Mouse (Mus musculus) heart, embryonic 12.5 days (tissue): ENCODE measurements at regions not wholly inside any gene's neighbourhood (a gene's known extent, or its start where the extent isn't known, plus 50 kb on each side); places are given as distances from the start of the nearest gene placed in this dataset.

Experiments
- ATAC-seq: fragments of 200-750 bp; cut with Nextera tagmentation; 2 replicates; pipeline ENCODE4 v1.8.0; 2017; ENCODE audit warnings: moderate TSS enrichment, moderate library complexity; ENCODE audit not compliant: insufficient number of reproducible peaks, low FRiP score
- H3K27ac ChIP-seq: fragments of 300-500 bp; sonication (generic); 2 replicates; pipeline ENCODE4 v1.5.1; 2016; ENCODE audit warnings: mild to moderate bottlenecking, moderate library complexity; ENCODE audit not compliant: poor library complexity, severe bottlenecking
- H3K27me3 ChIP-seq: fragments of 300-500 bp; sonication (generic); replicated peaks from 2 replicates; pipeline ENCODE4 v1.6.1; 2016; ENCODE audit warnings: mild to moderate bottlenecking, moderate library complexity
- H3K36me3 ChIP-seq: fragments of 300-500 bp; sonication (generic); 2 replicates; pipeline ENCODE4 v1.6.1; 2016; ENCODE audit warnings: mild to moderate bottlenecking, moderate library complexity
- H3K4me1 ChIP-seq: fragments of 300-500 bp; sonication (generic); replicated peaks from 2 replicates; pipeline ENCODE4 v1.6.1; 2016; ENCODE audit warnings: mild to moderate bottlenecking
- H3K4me2 ChIP-seq: fragments of 300-500 bp; sonication (generic); 2 replicates; pipeline ENCODE4 v1.6.1; 2016; ENCODE audit warnings: mild to moderate bottlenecking, moderate library complexity
- H3K4me3 ChIP-seq: fragments of 300-500 bp; sonication (generic); 2 replicates; pipeline ENCODE4 v1.5.1; 2016; ENCODE audit warnings: mild to moderate bottlenecking
- H3K9ac ChIP-seq: fragments of 300-500 bp; sonication (generic); 2 replicates; pipeline ENCODE4 v1.6.1; 2016; ENCODE audit warnings: mild to moderate bottlenecking, moderate library complexity
- H3K9me3 ChIP-seq: fragments of 300-500 bp; sonication (generic); replicated peaks from 2 replicates; pipeline ENCODE4 v1.6.1; 2016; ENCODE audit warnings: mild to moderate bottlenecking, moderate library complexity
- WGBS: fragments of 180-500 bp; shearing (Covaris S2); methylation state at CpG from one replicate; pipeline ENCODE4 v1.1.7; 2016; 5-methylcytosine and 5-hydroxymethylcytosine counted together

DNA sequence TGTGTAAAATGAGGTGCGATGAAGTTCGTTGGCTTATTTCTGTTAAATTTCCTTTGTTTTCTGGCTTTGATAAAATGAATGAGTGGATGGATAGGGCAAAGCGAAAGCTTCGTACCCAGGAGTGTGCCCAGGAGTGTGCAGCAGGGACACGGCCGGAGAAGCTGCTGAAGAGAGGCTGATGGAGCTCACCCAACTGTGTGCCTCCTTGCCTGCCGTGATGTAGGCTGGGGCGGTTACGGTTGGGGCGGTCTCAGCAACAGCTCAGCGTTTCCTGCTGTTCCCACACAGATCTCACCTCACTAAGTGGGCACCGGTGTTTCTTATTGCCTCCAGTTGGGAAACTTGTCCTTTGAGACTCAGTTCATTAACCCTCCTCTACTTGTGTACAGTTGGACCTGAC lies 208.2 kb upstream of the Ttc29 start:
- no peaks in the 10 kb centered on the region for H3K36me3 ChIP-seq
- no peaks in the 10 kb centered on the region for H3K9me3 ChIP-seq
- H3K27me3 ChIP-seq = no peaks in the 10 kb centered on the region
- no peak overlapping the region for H3K9ac ChIP-seq
- no peak; the same call in 1 of the 2 replicates for ATAC-seq
- H3K4me1 ChIP-seq = peaks cover 12% of the 10 kb centered on the region
- no peak overlapping the region for H3K27ac ChIP-seq
- H3K4me3 ChIP-seq = no peak overlapping the region
- no peak overlapping the region for H3K4me2 ChIP-seq
- WGBS = 77% methylated on average over 12 of the region's 12 CpGs

- Histone ChIP-seq H3K36me3 (no peaks in the 10 kb centered on the region), H3K4me2 (no peak overlapping the region), H3K4me1 (no peaks in the 10 kb centered on the region), H3K9me3 (no peaks in the 10 kb centered on the region), H3K9ac (no peak overlapping the region), H3K27ac (no peak overlapping the region), H3K27me3 (no peaks in the 10 kb centered on the region), H3K4me3 (no peak overlapping the region)
- ATAC-seq = no peak
Observed at GRCm38 (mm10) chr8:78013101-78013500, 200.0 kb upstream of the Ttc29 start.

DNA sequence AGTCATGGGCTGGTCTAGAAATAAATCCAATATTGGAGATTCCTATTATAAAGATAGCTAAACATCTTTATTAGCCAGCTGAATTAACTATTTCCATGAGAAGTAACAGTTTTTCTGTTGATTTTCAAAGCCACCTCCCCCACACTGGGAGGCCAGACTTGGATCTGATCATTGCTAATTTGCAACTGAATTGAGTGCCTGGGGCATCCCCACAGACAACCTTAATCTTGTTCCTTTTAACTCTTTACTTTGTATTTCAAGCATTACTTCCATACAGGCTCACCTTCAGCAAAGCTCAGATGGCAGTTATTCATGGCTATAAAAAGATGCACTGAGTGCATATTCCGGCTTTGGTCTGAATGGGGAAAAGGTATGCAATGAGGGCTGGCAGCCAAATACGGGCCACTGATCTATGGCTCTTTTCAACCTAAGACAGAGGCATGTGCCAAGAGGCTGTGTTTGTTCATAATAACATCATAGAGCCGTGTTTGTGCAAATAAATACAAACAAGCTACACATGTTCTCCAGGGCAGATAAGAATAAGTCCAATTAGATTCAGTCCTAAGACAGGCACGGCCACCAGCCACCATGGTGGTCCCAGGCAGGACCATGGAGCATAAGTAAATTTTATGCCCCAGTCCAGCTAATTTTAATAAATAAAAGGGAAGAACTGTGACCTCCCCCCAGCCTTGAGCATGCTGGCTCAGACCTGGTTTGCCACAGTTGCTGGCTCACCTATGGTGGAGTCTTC lies 194.5 kb upstream of the Ttc29 start:
- no peak for ATAC-seq
- H3K27ac ChIP-seq = no peak overlapping the region
- 72% methylated on average over 4 of the region's 4 CpGs for WGBS

GRCm38 (mm10) chr8:78021473-78021872 lies 191.6 kb upstream of the Ttc29 start:
- WGBS = 31% methylated on average over 2 of the region's 2 CpGs

More for the DNA sequence above, 194.5 kb upstream of the Ttc29 start:
- Histone ChIP-seq H3K4me1 (peaks cover 8% of the 10 kb centered on the region), H3K9me3 (no peaks in the 10 kb centered on the region), H3K36me3 (no peaks in the 10 kb centered on the region), H3K27me3 (no peaks in the 10 kb centered on the region), H3K9ac (no peak overlapping the region), H3K4me3 (no peak overlapping the region), H3K4me2 (no peak overlapping the region)

DNA sequence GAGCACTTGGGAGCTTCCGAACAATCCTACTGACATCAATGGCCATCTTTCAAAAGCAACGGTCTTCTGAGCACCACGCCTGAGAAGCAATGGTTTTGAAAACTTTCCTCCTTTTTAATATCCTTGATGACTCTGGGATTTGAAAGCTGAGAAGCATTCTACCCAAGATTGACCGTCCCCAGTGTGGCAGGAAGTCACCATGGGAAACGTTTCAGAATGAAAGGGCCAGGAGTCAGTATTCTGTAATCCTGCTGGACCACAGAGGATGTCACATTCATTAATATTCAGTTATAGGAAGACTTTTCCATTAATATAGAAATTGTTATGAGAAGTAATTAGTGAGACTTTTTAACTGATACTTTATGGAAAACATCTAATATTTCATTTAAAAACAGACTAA lies 190.1 kb upstream of the Ttc29 start:
- Histone ChIP-seq H3K9ac (no peak overlapping the region), H3K4me2 (no peak overlapping the region), H3K4me1 (peaks cover 22% of the 10 kb centered on the region), H3K27ac (0 out of 2 replicates have a peak overlapping the region, but pooled peaks have one; percentile 6), H3K4me3 (no peak overlapping the region), H3K36me3 (no peaks in the 10 kb centered on the region), H3K9me3 (no peaks in the 10 kb centered on the region), H3K27me3 (no peaks in the 10 kb centered on the region)
- WGBS = 70% methylated on average over 5 of the region's 5 CpGs
- ATAC-seq = no peak

More at GRCm38 (mm10) chr8:78021473-78021872, 191.6 kb upstream of the Ttc29 start:
- Histone ChIP-seq H3K4me1 (peaks cover 22% of the 10 kb centered on the region), H3K36me3 (no peaks in the 10 kb centered on the region), H3K4me2 (no peak overlapping the region), H3K9ac (no peak overlapping the region), H3K9me3 (no peaks in the 10 kb centered on the region), H3K27ac (peak overlapping the region; percentile 38; the same call in 1 of the 2 replicates), H3K27me3 (no peaks in the 10 kb centered on the region), H3K4me3 (no peak overlapping the region)
- ATAC-seq = no peak

- H3K4me2 ChIP-seq = no peak overlapping the region
Observed at GRCm38 (mm10) chr8:78023467-78023866, 189.6 kb upstream of the Ttc29 start.

DNA sequence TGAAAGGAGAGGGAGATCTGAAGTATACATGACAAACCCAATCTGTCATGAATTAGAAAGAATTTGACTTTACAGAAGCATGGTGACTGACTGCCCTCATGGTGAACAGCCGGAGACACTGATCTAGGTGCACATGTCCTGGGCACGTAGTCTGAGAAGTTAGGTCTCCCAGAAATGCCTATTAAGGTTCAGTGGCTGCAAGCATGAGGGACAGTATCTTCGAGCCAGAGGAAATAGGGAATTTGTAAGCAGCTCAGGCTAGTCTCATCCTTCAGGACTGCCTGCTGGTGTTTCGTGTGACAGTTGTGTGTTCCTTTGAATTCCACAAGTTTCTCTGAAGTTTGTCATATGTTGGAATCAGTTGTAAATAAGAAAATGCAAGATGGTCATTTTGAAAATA lies 189.2 kb upstream of the Ttc29 start:
- 60% methylated on average over 4 of the region's 4 CpGs for WGBS
- Histone ChIP-seq H3K4me3 (no peak overlapping the region), H3K4me2 (no peak overlapping the region), H3K27me3 (no peaks in the 10 kb centered on the region), H3K27ac (peak overlapping the region; percentile 77), H3K9me3 (no peaks in the 10 kb centered on the region), H3K36me3 (no peaks in the 10 kb centered on the region), H3K9ac (no peak overlapping the region), H3K4me1 (peaks cover 18% of the 10 kb centered on the region)
- no peak for ATAC-seq

More at GRCm38 (mm10) chr8:78023467-78023866, 189.6 kb upstream of the Ttc29 start:
- Histone ChIP-seq H3K27ac (peak overlapping the region; percentile 77), H3K9ac (no peak overlapping the region), H3K4me3 (no peak overlapping the region), H3K4me1 (peaks cover 21% of the 10 kb centered on the region), H3K27me3 (no peaks in the 10 kb centered on the region), H3K36me3 (no peaks in the 10 kb centered on the region), H3K9me3 (no peaks in the 10 kb centered on the region)
- WGBS = 35% methylated on average over 7 of the region's 7 CpGs
- ATAC-seq = peak; percentile 36; the same call in 1 of the 2 replicates

DNA sequence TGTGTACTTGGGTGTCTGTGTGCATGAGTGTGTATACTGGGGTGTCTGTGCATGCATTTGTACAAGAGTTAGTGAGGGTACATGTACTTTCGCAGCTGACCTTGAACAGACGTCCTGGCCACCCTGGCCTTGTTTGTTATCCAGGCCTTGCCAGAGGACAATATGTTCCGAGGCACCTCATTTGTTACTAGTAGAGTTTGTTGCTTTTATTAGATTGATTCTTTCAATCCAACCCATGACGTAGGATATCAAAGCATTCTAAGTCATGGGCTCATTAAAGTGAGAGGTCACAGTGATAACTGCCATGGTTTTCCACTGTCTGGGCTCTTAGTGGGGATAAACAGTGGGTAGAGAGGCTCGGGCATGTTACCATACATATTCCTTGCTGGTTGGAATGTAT lies 188.1 kb upstream of the Ttc29 start:
- Histone ChIP-seq H3K27me3 (no peaks in the 10 kb centered on the region), H3K9me3 (no peaks in the 10 kb centered on the region), H3K4me3 (no peak overlapping the region), H3K27ac (no peak overlapping the region), H3K9ac (no peak overlapping the region), H3K4me2 (no peak overlapping the region), H3K4me1 (peaks cover 18% of the 10 kb centered on the region), H3K36me3 (no peaks in the 10 kb centered on the region)
- 70% methylated on average over 5 of the region's 5 CpGs for WGBS
- ATAC-seq = no peak

- Histone ChIP-seq H3K27me3 (no peaks in the 10 kb centered on the region), H3K4me3 (no peak overlapping the region), H3K4me2 (no peak overlapping the region), H3K9me3 (no peaks in the 10 kb centered on the region), H3K36me3 (no peaks in the 10 kb centered on the region), H3K9ac (no peak overlapping the region), H3K4me1 (peaks cover 16% of the 10 kb centered on the region), H3K27ac (no peak overlapping the region)
- no peak for ATAC-seq
- 65% methylated on average over 2 of the region's 2 CpGs for WGBS
Observed at GRCm38 (mm10) chr8:78027371-78027770, 185.7 kb upstream of the Ttc29 start.

GRCm38 (mm10) chr8:78028928-78029327 lies 184.2 kb upstream of the Ttc29 start:
- H3K9ac ChIP-seq = no peak overlapping the region
- no peak overlapping the region for H3K27ac ChIP-seq
- H3K9me3 ChIP-seq = no peaks in the 10 kb centered on the region
- no peaks in the 10 kb centered on the region for H3K27me3 ChIP-seq
- H3K4me1 ChIP-seq = peaks cover 10% of the 10 kb centered on the region
- H3K36me3 ChIP-seq = no peaks in the 10 kb centered on the region
- H3K4me3 ChIP-seq = no peak overlapping the region
- 84% methylated on average over 1 of the region's 1 CpGs for WGBS
- H3K4me2 ChIP-seq = no peak overlapping the region
- ATAC-seq = no peak

DNA sequence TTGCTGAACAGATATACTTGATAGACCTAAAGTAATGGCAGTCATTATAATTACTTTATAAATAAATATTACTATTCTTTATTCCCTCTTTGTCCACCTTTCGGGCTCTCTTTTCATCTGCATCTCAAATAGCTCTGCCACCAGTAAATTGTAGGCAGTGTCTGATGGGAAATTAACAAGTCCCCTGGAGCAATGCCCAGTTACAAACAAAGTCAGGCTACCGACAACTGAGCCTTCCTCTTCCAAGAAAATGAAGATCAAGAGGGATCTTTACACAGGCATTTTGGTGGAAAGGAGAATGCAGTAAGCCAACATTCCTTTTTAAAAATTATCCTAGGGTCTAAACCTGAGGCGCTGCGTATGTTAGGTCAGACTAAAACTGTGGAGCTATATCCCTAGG lies 181.3 kb upstream of the Ttc29 start:
- no peaks in the 10 kb centered on the region; the same call in 1 of the 2 replicates for H3K9me3 ChIP-seq
- no peak overlapping the region for H3K4me3 ChIP-seq
- no peak overlapping the region for H3K4me2 ChIP-seq
- H3K4me1 ChIP-seq = no peaks in the 10 kb centered on the region; the same call in 1 of the 2 replicates
- H3K27ac ChIP-seq = no peak overlapping the region
- no peak overlapping the region for H3K9ac ChIP-seq
- 84% methylated on average over 4 of the region's 4 CpGs for WGBS
- no peaks in the 10 kb centered on the region for H3K36me3 ChIP-seq
- no peak for ATAC-seq
- H3K27me3 ChIP-seq = no peaks in the 10 kb centered on the region

- Histone ChIP-seq H3K4me3 (no peak overlapping the region), H3K4me1 (no peaks in the 10 kb centered on the region; the same call in 1 of the 2 replicates), H3K9ac (no peak overlapping the region), H3K36me3 (no peaks in the 10 kb centered on the region), H3K4me2 (no peak overlapping the region), H3K27ac (no peak overlapping the region), H3K9me3 (no peaks in the 10 kb centered on the region; the same call in 1 of the 2 replicates), H3K27me3 (no peaks in the 10 kb centered on the region)
- no peak for ATAC-seq
- WGBS = 73% methylated on average over 4 of the region's 4 CpGs
Observed at GRCm38 (mm10) chr8:78034687-78035086, 178.4 kb upstream of the Ttc29 start.
